Mouse (Mus musculus): ENCODE data around the gene Hsf5.

DNA sequence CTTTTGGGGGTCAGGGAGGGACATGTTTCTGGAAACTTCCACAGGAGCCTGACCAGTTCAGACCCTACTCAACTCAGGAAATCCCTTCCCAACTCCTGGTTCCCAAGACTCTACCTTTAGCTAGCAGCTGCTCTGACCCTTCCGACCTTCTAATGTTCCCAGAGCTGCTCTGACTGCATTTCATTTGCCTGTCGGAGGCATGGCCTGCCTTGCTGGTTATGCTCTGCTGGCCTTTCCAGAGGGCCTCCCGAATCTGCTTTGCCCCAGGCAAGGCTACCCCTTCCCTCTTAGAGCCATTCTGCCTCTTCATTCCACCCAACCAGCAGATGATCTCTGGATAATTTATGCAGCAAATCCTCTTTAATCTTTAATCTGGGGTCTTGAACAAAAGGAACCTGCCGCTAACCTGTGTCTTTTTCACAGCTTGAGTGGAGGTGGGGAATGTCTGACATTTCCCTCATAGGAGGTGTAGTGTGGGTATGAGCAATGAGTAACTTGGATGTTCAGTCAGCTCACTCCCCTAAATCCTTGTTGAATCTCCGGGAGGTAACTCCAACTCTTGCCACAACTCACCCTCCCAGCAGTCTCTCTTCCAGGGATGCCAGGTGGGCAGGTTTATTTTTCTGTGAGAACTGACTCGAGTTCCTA is 39.2 kb upstream of the Hsf5 start:
- TF ChIP-seq CTCF (IDR thresholded peaks at IDR 0.05; ENCODE audit: low read depth, low read length) (no peak), EP300 (IDR thresholded peaks at IDR 0.05; ENCODE audit: insufficient read depth, low read depth, low read length) (no peak)
